Mouse (Mus musculus) kidney, postnatal 36 days (tissue): ENCODE data around the gene Fabp3.

Experiments used
- DNase-seq, 2 experiments: peaks; one replicate each; pipeline ENCODE4 v3.0.0; 2021 to 2022; ENCODE audit warnings: mixed read lengths in 2 of 2

The Fabp3 gene

GRCm38 (mm10) chr4:130335867-130336266 is 27.5 kb downstream of the Fabp3 start:
- no peak for DNase-seq

GRCm38 (mm10) chr4:130341691-130342090 is 33.3 kb downstream of the Fabp3 start:
- peak; percentile 43 to 68 for DNase-seq

GRCm38 (mm10) chr4:130349666-130350065 is 41.3 kb downstream of the Fabp3 start:
- peak in 1 of 2 experiments; percentile 32 for DNase-seq

GRCm38 (mm10) chr4:130350690-130351422 is 42.5 kb downstream of the Fabp3 start:
- DNase-seq = no peak

- DNase-seq = peak in 1 of 2 experiments; percentile 37
Observed at GRCm38 (mm10) chr4:130352588-130352987, 44.2 kb downstream of the Fabp3 start.

GRCm38 (mm10) chr4:130357946-130358345 is 49.6 kb downstream of the Fabp3 start:
- DNase-seq = no peak

GRCm38 (mm10) chr4:130359486-130360237 is 51.3 kb downstream of the Fabp3 start, which contains the start of the genes Zcchc17 and Snrnp40:
Zcchc17 (minus strand) TSS chr4:130359943.
Snrnp40 (plus strand) TSS chr4:130360132.
- peak; percentile 99 for DNase-seq

- no peak for DNase-seq
Observed at GRCm38 (mm10) chr4:130360238-130360590, 51.8 kb downstream of the Fabp3 start.
